Mouse (Mus musculus) limb, embryonic 15.5 days (tissue): Measurements from ENCODE around the gene Dcakd. TPM values are rescaled to one million over a fixed set of nuclear protein-coding genes. Genes with fewer than 3 reads are reported as not detected.

Experiments
- ATAC-seq: fragments of 200-750 bp; cut with Nextera tagmentation; 2 replicates; pipeline ENCODE4 v1.8.0; 2017; ENCODE audit warnings: low read depth, moderate TSS enrichment; ENCODE audit not compliant: insufficient number of reproducible peaks, low FRiP score, low TSS enrichment
- H3K27ac ChIP-seq: fragments of 300-500 bp; sonication (generic); 2 replicates; pipeline ENCODE4 v1.5.1; 2015; ENCODE audit warnings: moderate library complexity, mild to moderate bottlenecking, inconsistent platforms
- H3K27me3 ChIP-seq: fragments of 300-500 bp; sonication (generic); 2 replicates; pipeline ENCODE4 v1.6.1; 2015; ENCODE audit warnings: inconsistent platforms
- H3K36me3 ChIP-seq: fragments of 300-500 bp; sonication (generic); 2 replicates; pipeline ENCODE4 v1.6.1; 2015; ENCODE audit warnings: inconsistent platforms
- H3K4me1 ChIP-seq: fragments of 300-500 bp; sonication (generic); 2 replicates; pipeline ENCODE4 v1.6.1; 2015; ENCODE audit warnings: inconsistent platforms
- H3K4me2 ChIP-seq: fragments of 300-500 bp; sonication (generic); 2 replicates; pipeline ENCODE4 v1.6.1; 2015; ENCODE audit warnings: mild to moderate bottlenecking, inconsistent platforms
- H3K4me3 ChIP-seq: fragments of 300-500 bp; sonication (generic); 2 replicates; pipeline ENCODE4 v1.5.1; 2015; ENCODE audit warnings: mild to moderate bottlenecking, inconsistent platforms
- H3K9ac ChIP-seq: fragments of 300-500 bp; sonication (generic); 2 replicates; pipeline ENCODE4 v1.6.1; 2015; ENCODE audit warnings: inconsistent platforms
- H3K9me3 ChIP-seq: fragments of 300-500 bp; sonication (generic); 2 replicates; pipeline ENCODE4 v1.6.1; 2016; ENCODE audit warnings: inconsistent platforms
- WGBS: fragments of 180-500 bp; shearing (Covaris S2); methylation state at CpG from one replicate; pipeline ENCODE4 v1.1.7; 2015; 5-methylcytosine and 5-hydroxymethylcytosine counted together
- polyA plus RNA-seq: library from polyadenylated mRNA; unstranded; fragments of >200 nt; fragmentation: Nextera tagmentation; extraction: Ambion mirVana; gene quantifications from 2 replicates; pipeline ENCODE4 v1.2.1, GENCODE M21; 2015

Gene Dcakd
- polyA plus RNA-seq, 1 experiment from 2014 or later, result 129 TPM

GRCm38 (mm10) chr11:103042828-103043227, 14.7 kb upstream of the Dcakd start:
- Histone ChIP-seq H3K27ac (no peak overlapping the region), H3K27me3 (no peaks in the 10 kb centered on the region), H3K4me2 (no peak overlapping the region), H3K36me3 (peaks cover 51% of the 10 kb centered on the region), H3K9ac (no peak overlapping the region), H3K4me3 (no peak overlapping the region), H3K9me3 (no peaks in the 10 kb centered on the region), H3K4me1 (no peaks in the 10 kb centered on the region)
- 88% methylated on average over 4 of the region's 4 CpGs for WGBS
- no peak for ATAC-seq

- H3K4me2 ChIP-seq, result no peak overlapping the region
- WGBS, result 86% methylated on average over 6 of the region's 6 CpGs
- H3K9me3 ChIP-seq, result no peaks in the 10 kb centered on the region
- H3K27ac ChIP-seq, result no peak overlapping the region
- no peak overlapping the region for H3K9ac ChIP-seq
- H3K4me1 ChIP-seq, result no peaks in the 10 kb centered on the region
- no peak overlapping the region for H3K4me3 ChIP-seq
- H3K36me3 ChIP-seq, result peaks cover 16% of the 10 kb centered on the region
- ATAC-seq, result no peak
- H3K27me3 ChIP-seq, result no peaks in the 10 kb centered on the region
Observed at GRCm38 (mm10) chr11:103038037-103038436, 9.9 kb upstream of the Dcakd start.

- WGBS, result 88% methylated on average over 8 of the region's 8 CpGs
- Histone ChIP-seq H3K4me2 (no peak overlapping the region), H3K4me1 (no peaks in the 10 kb centered on the region), H3K9me3 (no peaks in the 10 kb centered on the region), H3K36me3 (peaks cover 16% of the 10 kb centered on the region; the same call in 1 of the 2 replicates), H3K27ac (no peak overlapping the region), H3K27me3 (no peaks in the 10 kb centered on the region), H3K9ac (no peak overlapping the region), H3K4me3 (no peak overlapping the region)
- no peak for ATAC-seq
Observed at GRCm38 (mm10) chr11:103036881-103037465, 8.8 kb upstream of the Dcakd start.

- Histone ChIP-seq H3K9ac (no peak overlapping the region), H3K9me3 (no peaks in the 10 kb centered on the region), H3K4me1 (peaks cover 2% of the 10 kb centered on the region; the same call in 1 of the 2 replicates), H3K27ac (no peak overlapping the region), H3K4me2 (no peak overlapping the region), H3K27me3 (no peaks in the 10 kb centered on the region), H3K4me3 (no peak overlapping the region), H3K36me3 (peaks cover 17% of the 10 kb centered on the region; the same call in 1 of the 2 replicates)
- no peak for ATAC-seq
- 75% methylated on average over 6 of the region's 6 CpGs for WGBS
Observed at GRCm38 (mm10) chr11:103035007-103035406, 6.9 kb upstream of the Dcakd start.

- Histone ChIP-seq H3K9ac (no peak overlapping the region), H3K36me3 (peaks cover 13% of the 10 kb centered on the region; the same call in 1 of the 2 replicates), H3K27ac (no peak overlapping the region), H3K4me1 (peaks cover 11% of the 10 kb centered on the region), H3K4me3 (no peak overlapping the region), H3K27me3 (no peaks in the 10 kb centered on the region), H3K4me2 (no peak overlapping the region), H3K9me3 (no peaks in the 10 kb centered on the region)
- no peak for ATAC-seq
- WGBS, result 90% methylated on average over 3 of the region's 3 CpGs
Observed at GRCm38 (mm10) chr11:103033030-103033429, 4.9 kb upstream of the Dcakd start.

GRCm38 (mm10) chr11:103027570-103028175, 460 bp downstream of the Dcakd start:
- Histone ChIP-seq H3K4me1 (peaks cover 20% of the 10 kb centered on the region), H3K4me2 (peak overlapping the region; percentile 60), H3K9me3 (no peaks in the 10 kb centered on the region), H3K4me3 (peak overlapping the region; percentile 87), H3K36me3 (peaks cover 22% of the 10 kb centered on the region; the same call in 1 of the 2 replicates), H3K27ac (peak overlapping the region; percentile 91), H3K27me3 (no peaks in the 10 kb centered on the region), H3K9ac (peak overlapping the region; percentile 60)
- peak; percentile 25; the same call in 1 of the 2 replicates for ATAC-seq
- 12% methylated on average over 8 of the region's 8 CpGs for WGBS

GRCm38 (mm10) chr11:103026901-103027300, 1.2 kb downstream of the Dcakd start:
- 80% methylated on average over 3 of the region's 3 CpGs for WGBS
- Histone ChIP-seq H3K36me3 (peaks cover 20% of the 10 kb centered on the region; the same call in 1 of the 2 replicates), H3K9ac (no peak overlapping the region), H3K27ac (no peak overlapping the region), H3K4me2 (peak overlapping the region; percentile 60; the same call in 1 of the 2 replicates), H3K27me3 (no peaks in the 10 kb centered on the region), H3K9me3 (no peaks in the 10 kb centered on the region), H3K4me1 (peaks cover 20% of the 10 kb centered on the region), H3K4me3 (peak overlapping the region; percentile 87)
- ATAC-seq, result no peak

GRCm38 (mm10) chr11:103023974-103024373, 4.2 kb downstream of the Dcakd start:
- Histone ChIP-seq H3K4me2 (no peak overlapping the region), H3K9ac (no peak overlapping the region), H3K4me3 (no peak overlapping the region), H3K4me1 (peaks cover 15% of the 10 kb centered on the region), H3K27ac (no peak overlapping the region), H3K27me3 (no peaks in the 10 kb centered on the region), H3K9me3 (no peaks in the 10 kb centered on the region), H3K36me3 (peaks cover 23% of the 10 kb centered on the region; the same call in 1 of the 2 replicates)
- ATAC-seq, result no peak
- 87% methylated on average over 3 of the region's 3 CpGs for WGBS

- no peak overlapping the region for H3K9ac ChIP-seq
- no peak overlapping the region for H3K4me3 ChIP-seq
- ATAC-seq, result no peak
- H3K9me3 ChIP-seq, result no peaks in the 10 kb centered on the region
- peaks cover 23% of the 10 kb centered on the region; the same call in 1 of the 2 replicates for H3K36me3 ChIP-seq
- H3K4me1 ChIP-seq, result peaks cover 11% of the 10 kb centered on the region
- 59% methylated on average over 3 of the region's 3 CpGs for WGBS
- H3K4me2 ChIP-seq, result no peak overlapping the region
- no peak overlapping the region for H3K27ac ChIP-seq
- no peaks in the 10 kb centered on the region for H3K27me3 ChIP-seq
Observed at GRCm38 (mm10) chr11:103020713-103021335, 7.3 kb downstream of the Dcakd start.

GRCm38 (mm10) chr11:103019325-103019724, 8.8 kb downstream of the Dcakd start:
- no peak for ATAC-seq
- peaks cover 10% of the 10 kb centered on the region; the same call in 1 of the 2 replicates for H3K36me3 ChIP-seq
- H3K4me1 ChIP-seq, result peaks cover 18% of the 10 kb centered on the region
- H3K27ac ChIP-seq, result no peak overlapping the region
- H3K4me2 ChIP-seq, result no peak overlapping the region
- H3K9me3 ChIP-seq, result no peaks in the 10 kb centered on the region
- H3K27me3 ChIP-seq, result no peaks in the 10 kb centered on the region
- H3K9ac ChIP-seq, result no peak overlapping the region
- no peak overlapping the region for H3K4me3 ChIP-seq
- 74% methylated on average over 7 of the region's 7 CpGs for WGBS

GRCm38 (mm10) chr11:103018860-103019259, 9.3 kb downstream of the Dcakd start:
- Histone ChIP-seq H3K36me3 (peaks cover 8% of the 10 kb centered on the region; the same call in 1 of the 2 replicates), H3K4me1 (peaks cover 18% of the 10 kb centered on the region), H3K27me3 (no peaks in the 10 kb centered on the region), H3K9ac (no peak overlapping the region), H3K4me2 (no peak overlapping the region), H3K27ac (no peak overlapping the region), H3K9me3 (no peaks in the 10 kb centered on the region), H3K4me3 (no peak overlapping the region)
- ATAC-seq, result no peak
- 78% methylated on average over 6 of the region's 6 CpGs for WGBS

- H3K27ac ChIP-seq, result no peak overlapping the region
- H3K27me3 ChIP-seq, result no peaks in the 10 kb centered on the region
- no peaks in the 10 kb centered on the region for H3K9me3 ChIP-seq
- no peak for ATAC-seq
- H3K9ac ChIP-seq, result no peak overlapping the region
- 69% methylated on average over 9 of the region's 9 CpGs for WGBS
- H3K4me2 ChIP-seq, result no peak overlapping the region
- H3K4me1 ChIP-seq, result peaks cover 18% of the 10 kb centered on the region
- H3K4me3 ChIP-seq, result no peak overlapping the region
- H3K36me3 ChIP-seq, result peaks cover 10% of the 10 kb centered on the region
Observed at GRCm38 (mm10) chr11:103017661-103018060, 10.5 kb downstream of the Dcakd start.
